Mouse (Mus musculus) ES-E14 (cell line): ENCODE data around the gene Setd4.

Experiments
- CHD2 ChIP-seq: IDR thresholded peaks from 2 replicates; pipeline ENCODE4 v1.6.1; 2014; ENCODE audit warnings: mild to moderate bottlenecking, low read depth, low read length, inconsistent platforms
- MAFK ChIP-seq: IDR thresholded peaks from 2 replicates; pipeline ENCODE4 v1.6.1; 2014; ENCODE audit warnings: mild to moderate bottlenecking, low read depth, low read length, inconsistent platforms; ENCODE audit not compliant: insufficient read depth
- ZC3H11A ChIP-seq: IDR thresholded peaks from 2 replicates; pipeline ENCODE4 v1.6.1; 2012; ENCODE audit warnings: low read depth, mild to moderate bottlenecking, inconsistent platforms, low read length, borderline replicate concordance
- ZNF384 ChIP-seq: IDR thresholded peaks from 2 replicates; pipeline ENCODE4 v1.6.1; 2012; ENCODE audit warnings: low read depth, low read length, inconsistent platforms

GRCm38 (mm10) chr16:93584976-93585702 lies 18.7 kb downstream of the Setd4 start:
- no peak for TF ChIP-seq MAFK
- TF ChIP-seq CHD2 = no peak
- TF ChIP-seq ZNF384 = no peak
- no peak for TF ChIP-seq ZC3H11A
